Mouse (Mus musculus) mouse embryonic stem cell (cell line): Measurements from ENCODE around the gene Lsm14a.

Experiments used
- in situ Hi-C, 2 experiments: fragments of 300-500 bp; cut with MboI; formaldehyde crosslinking; loops; 1 replicate in 1 of 2; 3 replicates in 1 of 2; pipeline ENCODE4 v1.14.3; 2019 to 2020; ENCODE audit warnings: low sequenced_read_pairs in 2 of 2, low pct_unique_long_range_greater_than_20kb in 1 of 2, mixed read lengths in 1 of 2; ENCODE audit not compliant: unreplicated experiment in 1 of 2

The Lsm14a gene

GRCm38 (mm10) chr7:34321958-34322357, 71.2 kb downstream of the Lsm14a start:
- in situ Hi-C loops = no loop called here

- in situ Hi-C loops = no loop called here
Observed at GRCm38 (mm10) chr7:34321119-34321518, 72.0 kb downstream of the Lsm14a start.

GRCm38 (mm10) chr7:34319957-34320356, 73.2 kb downstream of the Lsm14a start:
- in situ Hi-C loops = loop anchor here in 1 of 2 experiments (10.0 kb wide), 2 partner anchors 55 to 65 kb away; partner anchors contain the start of gene Gm6096

GRCm38 (mm10) chr7:34319123-34319522, 74.0 kb downstream of the Lsm14a start:
- in situ Hi-C loops = loop anchor here in 1 of 2 experiments (10.0 kb wide), 2 partner anchors 56 to 64 kb away; partner anchors contain the start of gene Gm6096

GRCm38 (mm10) chr7:34317901-34318476, 75.1 kb downstream of the Lsm14a start:
- in situ Hi-C loops = loop anchor here in 1 of 2 experiments (10.0 kb wide), 2 partner anchors 57 to 63 kb away; partner anchors contain the start of gene Gm6096

GRCm38 (mm10) chr7:34313443-34313875, 79.7 kb downstream of the Lsm14a start, which contains the start of gene 4931406P16Rik:
Gene 4931406P16Rik (minus strand): TSS chr7:34313551.
- in situ Hi-C loops = loop anchor here in 1 of 2 experiments (10.0 kb wide), 2 partner anchors 59 to 61 kb away; partner anchors contain the start of gene Gm6096

GRCm38 (mm10) chr7:34312786-34313442, 80.2 kb downstream of the Lsm14a start:
- in situ Hi-C loops = loop anchor here in 1 of 2 experiments (10.0 kb wide), 2 partner anchors 58 to 62 kb away; partner anchors contain the start of gene Gm6096

GRCm38 (mm10) chr7:34309186-34309764, 83.8 kb downstream of the Lsm14a start:
- in situ Hi-C loops = no loop called here

- in situ Hi-C loops = no loop called here
Observed at GRCm38 (mm10) chr7:34308586-34308985, 84.5 kb downstream of the Lsm14a start.

GRCm38 (mm10) chr7:34305454-34305853, 87.7 kb downstream of the Lsm14a start:
- in situ Hi-C loops = no loop called here

GRCm38 (mm10) chr7:34302651-34303050, 90.5 kb downstream of the Lsm14a start:
- in situ Hi-C loops = no loop called here

GRCm38 (mm10) chr7:34301952-34302351, 91.2 kb downstream of the Lsm14a start:
- in situ Hi-C loops = no loop called here

GRCm38 (mm10) chr7:34298818-34299217, 94.3 kb downstream of the Lsm14a start:
- in situ Hi-C loops = no loop called here

- in situ Hi-C loops = no loop called here
Observed at GRCm38 (mm10) chr7:34296124-34296523, 97.0 kb downstream of the Lsm14a start.
